Mouse (Mus musculus) gastrocnemius, postnatal 25 days (tissue): ENCODE data around the gene Casp9. TPM values are rescaled to one million over a fixed set of nuclear protein-coding genes. Genes with fewer than 3 reads are reported as not detected.
A peak's percentile ranks its signal among the peaks of the same experiment; 100 is the strongest.

Source experiments
- DNase-seq: peaks from one replicate; pipeline ENCODE4 v3.0.0; 2022
- total RNA-seq, 2 experiments: library from RNA; stranded (reverse); gene quantifications; 1 replicate in 1 of 2; 2 replicates in 1 of 2; pipeline ENCODE4 v1.2.3; 2021

Casp9 gene
- total RNA-seq, 2 experiments from 2014 or later, result 2.0 TPM

DNA sequence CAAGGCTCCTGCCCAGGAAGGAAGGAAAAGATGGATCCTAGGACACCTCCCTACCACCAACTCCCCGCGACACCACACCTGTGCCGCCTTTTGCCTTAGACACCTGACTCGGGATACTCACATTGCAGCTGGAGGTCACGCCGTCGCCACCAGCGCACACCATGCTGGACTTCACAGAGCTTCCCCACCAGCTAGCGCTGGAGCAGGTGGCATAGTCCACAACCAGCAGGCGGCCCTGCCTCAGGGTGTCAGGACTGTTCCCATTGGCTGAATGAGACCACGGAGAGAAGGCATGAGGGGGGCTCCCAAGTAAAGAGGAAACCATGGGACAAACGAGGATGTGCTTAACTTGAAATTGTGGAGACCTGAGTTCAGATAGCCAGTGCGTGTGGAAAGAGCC, 25.4 kb downstream of the Casp9 start:
- no peak for DNase-seq

DNA sequence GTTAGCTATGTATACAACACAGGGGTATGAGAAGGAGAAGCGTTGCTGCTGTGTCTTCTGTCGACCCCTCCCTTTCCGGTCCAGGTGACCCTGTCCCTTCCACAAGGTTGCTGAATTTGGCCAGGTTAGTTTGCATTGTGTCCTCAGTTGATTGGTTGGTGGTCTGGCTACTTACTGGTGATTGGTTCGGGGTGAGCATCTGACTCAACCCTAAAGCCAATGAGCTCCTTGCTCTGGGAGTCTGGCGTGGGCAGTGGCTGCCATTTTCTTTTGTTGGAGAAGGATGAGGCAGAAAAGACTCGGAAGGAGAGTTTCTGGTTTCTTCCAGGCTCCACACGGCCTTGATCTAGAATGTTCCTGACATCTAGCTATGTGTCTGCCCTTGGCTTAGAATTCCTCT, 25.9 kb downstream of the Casp9 start:
- DNase-seq, result no peak

GRCm38 (mm10) chr4:141821178-141821577, 27.8 kb downstream of the Casp9 start:
- no peak for DNase-seq

DNA sequence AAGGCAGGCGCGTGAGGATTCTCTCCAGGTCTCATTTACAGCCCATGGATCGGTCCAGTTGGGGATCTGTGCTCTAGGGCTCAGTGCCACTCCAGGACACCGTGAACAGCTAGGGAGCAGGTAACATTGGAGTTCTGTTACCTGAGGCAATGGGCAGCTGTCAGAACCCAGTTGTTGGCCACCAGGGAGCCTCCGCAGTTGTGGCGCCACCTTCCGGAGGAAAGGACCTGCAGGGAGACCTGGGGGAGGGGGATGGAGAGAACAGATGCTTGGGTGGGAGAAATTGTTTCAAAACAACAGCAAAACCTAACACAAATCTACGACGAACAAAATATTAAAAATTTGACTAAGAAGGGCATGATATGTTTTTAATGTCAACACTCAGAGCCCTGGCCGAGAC, 28.7 kb downstream of the Casp9 start:
- DNase-seq, result no peak

DNA sequence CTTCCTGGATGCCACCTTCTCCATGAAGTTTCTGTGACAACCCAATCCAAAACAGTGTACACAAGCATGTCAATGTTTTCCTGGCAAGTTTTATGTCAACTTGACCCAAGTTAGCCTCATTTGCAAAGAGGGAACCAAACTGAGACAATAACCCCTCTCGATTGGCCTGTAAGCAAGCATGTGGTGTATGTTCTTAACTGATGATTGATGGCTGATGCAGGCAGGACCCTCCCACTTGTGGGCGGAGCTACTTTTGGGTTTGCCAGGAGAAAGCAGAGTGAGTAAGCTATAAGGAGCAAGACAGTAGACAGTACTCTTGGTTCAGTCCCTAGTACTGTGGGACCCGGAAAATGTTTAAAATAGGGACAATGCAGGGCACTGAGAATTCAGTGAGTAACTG, 29.6 kb downstream of the Casp9 start:
- no peak for DNase-seq

DNA sequence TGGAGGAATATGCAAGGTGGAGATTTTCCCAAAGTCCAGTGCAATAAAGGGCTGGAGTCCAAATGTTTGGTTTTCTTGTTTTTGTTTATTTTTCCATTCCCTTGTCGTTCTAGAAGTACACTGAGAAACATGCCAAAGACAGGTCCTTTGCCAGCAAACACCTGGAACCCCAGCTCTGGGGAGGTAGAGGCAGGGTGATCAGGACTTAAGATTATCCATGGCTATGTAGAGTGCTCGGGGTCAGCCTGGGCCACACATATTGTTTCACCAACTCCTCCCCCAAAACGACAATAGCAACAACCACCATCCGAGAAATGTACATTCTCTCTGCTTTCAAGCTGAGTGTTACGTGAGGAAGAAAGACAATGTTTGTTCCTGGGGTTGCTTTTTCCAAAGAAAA, 32.6 kb downstream of the Casp9 start, which contains the start of gene Cela2a:
Gene Cela2a, minus strand, starts transcription at position 101 of the 400 bp plus-strand sequence.
- DNase-seq, result no peak

GRCm38 (mm10) chr4:141827401-141827800, 34.0 kb downstream of the Casp9 start:
- no peak for DNase-seq

- DNase-seq, result no peak
Measured at GRCm38 (mm10) chr4:141828177-141828576, 34.8 kb downstream of the Casp9 start.

GRCm38 (mm10) chr4:141830381-141830780, 37.0 kb downstream of the Casp9 start:
- DNase-seq, result no peak

DNA sequence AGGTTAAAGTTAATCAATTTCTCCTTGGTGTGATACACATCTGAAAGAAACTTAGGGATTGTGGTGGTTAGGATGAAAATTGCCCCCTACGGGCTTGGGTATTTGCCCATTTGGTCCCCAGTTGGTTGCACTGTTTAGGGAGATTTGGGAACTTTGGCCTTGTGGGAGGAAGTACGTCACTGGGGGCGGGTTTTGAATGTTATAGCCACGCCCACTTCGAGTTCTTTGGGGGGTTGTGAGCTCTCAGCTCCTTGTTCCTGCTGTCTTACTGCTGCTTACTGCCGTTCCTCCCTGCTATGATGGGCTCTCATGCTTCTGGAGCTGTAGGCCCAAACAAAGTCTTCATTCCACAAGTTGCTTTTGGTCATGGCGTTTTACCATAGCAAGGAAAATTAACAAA, 37.9 kb downstream of the Casp9 start:
- no peak for DNase-seq

DNA sequence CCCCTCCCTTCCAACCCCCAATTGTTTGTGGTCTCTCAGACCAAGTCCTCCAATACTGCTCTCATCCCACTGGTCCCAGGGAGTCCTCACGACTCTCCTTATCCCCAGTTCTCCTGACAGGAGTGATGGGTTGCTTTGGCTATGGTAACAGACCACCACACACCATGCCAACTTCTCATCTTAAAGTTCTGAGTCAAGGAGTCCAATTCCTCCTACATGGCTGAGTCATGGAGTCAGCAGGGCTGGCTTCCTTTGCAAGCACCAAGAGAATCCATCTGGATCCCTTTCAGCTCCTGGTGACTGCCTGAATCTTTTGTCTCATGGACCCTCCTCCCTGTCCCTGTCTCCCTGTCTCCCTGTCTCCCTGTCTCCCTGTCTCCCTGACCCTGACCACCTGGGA, 40.5 kb downstream of the Casp9 start:
- DNase-seq, result no peak

GRCm38 (mm10) chr4:141834536-141835095, 41.2 kb downstream of the Casp9 start:
- no peak for DNase-seq

DNA sequence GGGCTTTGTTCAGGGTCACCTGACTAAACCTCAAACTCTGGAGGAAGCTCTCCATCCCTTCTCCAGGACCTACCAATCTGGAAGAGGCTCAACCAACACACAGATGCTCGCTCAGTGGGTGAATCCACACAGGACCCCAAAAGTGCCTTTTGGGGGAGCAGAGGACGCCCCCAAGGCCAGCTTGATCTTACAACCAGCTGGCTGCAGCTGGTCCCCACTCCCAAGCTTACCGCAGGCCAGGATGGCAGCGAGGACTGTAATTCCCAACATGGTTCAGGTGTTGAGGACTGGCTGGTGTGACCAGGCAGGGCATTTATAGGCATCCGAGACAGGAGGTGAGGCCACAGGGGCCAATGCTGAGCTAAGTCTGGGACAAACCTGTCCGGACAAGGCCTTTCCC, 52.6 kb downstream of the Casp9 start, which contains the start of gene Ctrc:
Gene Ctrc, minus strand, starts transcription at position 361 of the 400 bp plus-strand sequence.
- no peak for DNase-seq

DNA sequence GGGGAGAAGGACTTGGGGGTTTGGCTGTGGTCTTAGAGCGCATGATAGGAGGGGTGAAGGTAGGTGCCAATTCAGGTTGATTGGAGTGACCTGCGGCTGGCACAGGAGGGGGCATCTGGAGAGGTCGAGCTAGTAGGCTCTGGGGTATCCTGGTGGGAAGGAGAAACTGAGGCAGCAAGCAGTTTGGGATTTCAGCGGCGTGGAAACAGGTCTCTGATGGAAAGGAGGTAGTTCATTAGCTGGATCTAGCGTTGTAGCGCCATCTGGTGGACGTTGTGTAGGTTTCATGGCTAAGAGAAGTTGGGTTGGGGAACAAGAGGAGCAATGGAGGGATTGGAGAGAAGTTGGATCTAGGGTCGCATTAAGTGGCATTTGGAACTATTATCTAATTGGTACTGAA, 60.0 kb downstream of the Casp9 start:
- DNase-seq, result no peak

DNA sequence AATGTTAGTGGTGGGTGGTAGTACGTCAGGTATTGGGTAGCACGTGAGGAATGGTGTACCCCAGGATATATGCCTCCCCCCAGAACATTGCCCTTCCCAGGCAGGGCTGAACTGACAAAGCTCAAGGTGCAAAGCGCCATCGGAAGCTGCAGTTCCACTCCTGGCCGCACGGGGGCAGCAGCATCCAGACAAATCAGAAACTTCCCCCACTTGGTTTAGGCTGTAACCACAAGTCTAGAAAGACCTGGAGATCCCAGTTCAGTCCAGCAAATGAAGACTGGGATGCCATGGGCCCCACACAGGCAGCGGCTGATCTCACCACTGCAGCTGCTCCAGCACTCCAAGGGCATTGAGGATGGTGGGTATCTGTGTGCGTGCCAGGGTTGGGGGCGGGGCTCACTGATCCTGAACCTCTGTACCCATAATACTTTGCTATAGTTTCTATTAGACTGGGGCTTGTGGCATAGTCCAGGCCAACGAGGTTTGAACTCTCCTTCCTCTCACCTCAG, 64.1 kb downstream of the Casp9 start:
- peak; percentile 66 for DNase-seq

- DNase-seq, result peak; percentile 53
Measured at GRCm38 (mm10) chr4:141858501-141858900, 65.1 kb downstream of the Casp9 start.

GRCm38 (mm10) chr4:141859351-141859750, 65.9 kb downstream of the Casp9 start:
- no peak for DNase-seq

DNA sequence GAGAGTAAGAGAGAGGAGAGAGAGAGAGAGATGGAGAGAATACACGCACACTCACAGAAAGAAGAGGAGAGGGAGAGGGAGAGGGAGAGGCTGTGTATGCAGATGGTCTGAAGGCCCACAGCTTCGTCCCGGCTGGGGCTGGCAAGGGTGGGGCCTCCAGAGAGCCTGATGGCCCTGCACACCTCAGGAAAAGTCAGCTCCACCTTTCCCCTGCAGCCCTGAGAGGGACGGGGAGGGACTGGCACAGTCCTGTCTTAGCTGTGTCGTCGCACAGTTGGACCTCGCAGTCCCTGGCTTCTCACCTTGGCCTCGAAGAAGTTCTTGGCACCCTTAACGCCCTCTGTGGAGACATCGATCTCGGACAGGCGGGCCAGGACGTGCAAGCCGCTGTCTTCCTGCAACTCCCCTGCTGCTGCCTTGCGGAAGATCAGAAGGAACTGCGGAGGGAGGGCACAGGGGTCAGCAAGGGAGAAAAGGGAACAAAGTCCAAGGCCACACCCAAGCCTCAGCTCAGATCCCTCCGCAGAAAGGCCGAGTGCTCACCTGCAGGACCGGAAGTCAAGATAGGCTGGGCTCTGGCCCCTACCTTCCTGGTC, 66.9 kb downstream of the Casp9 start:
- DNase-seq, result no peak

DNA sequence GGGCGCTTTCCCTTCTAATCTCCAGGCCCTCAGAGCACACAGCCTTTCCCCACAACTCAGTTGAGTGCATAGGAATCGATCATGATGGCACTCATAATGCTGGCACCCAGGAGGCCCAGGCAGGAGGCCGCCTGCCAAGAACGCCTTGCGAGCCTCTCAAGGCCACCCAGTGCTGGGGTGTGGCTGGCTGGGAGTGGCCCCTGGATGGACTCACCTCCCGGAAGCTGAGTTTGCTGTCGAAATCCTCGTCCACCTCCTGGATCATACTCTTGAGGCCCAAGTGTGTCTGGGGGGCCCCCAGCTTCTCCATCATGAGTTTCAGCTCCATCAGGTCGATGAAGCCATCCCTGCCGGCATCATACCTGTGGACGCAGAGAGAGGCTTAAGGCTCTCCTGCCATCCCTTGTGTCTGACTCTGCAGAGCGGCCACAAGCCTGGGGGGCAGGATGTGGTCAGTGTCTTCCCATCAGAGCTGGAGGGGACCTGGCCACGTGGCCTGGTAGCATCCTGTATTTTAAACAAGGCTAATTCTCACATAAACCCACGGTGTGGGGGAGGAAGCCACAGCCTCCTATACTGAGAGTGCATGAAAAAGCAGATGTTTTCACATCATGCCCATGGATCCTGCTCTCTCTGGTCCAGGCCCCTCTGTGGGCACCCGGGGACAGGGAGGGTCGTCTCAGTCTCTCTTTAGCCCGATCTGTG, 68.3 kb downstream of the Casp9 start:
- DNase-seq, result no peak

DNA sequence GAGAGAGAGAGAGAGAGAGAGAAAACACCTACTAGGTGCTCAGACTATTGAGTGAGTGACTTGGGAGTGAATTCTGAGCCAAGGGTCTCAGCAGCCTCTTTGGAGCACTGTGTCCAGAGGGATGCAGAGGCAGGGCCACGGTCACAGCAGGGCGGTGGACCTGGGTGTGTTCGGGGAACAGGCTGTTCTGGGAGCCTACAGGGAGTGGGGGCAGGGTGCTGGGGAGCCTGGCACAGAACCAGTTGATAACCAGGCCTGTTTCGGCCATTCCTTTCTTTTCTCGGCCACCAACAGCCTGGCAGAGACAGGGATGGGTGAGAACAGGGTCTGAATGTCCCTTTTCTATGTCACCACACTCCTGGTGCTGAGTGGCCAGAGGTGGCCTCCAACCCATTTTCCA, 69.5 kb downstream of the Casp9 start:
- no peak for DNase-seq

DNA sequence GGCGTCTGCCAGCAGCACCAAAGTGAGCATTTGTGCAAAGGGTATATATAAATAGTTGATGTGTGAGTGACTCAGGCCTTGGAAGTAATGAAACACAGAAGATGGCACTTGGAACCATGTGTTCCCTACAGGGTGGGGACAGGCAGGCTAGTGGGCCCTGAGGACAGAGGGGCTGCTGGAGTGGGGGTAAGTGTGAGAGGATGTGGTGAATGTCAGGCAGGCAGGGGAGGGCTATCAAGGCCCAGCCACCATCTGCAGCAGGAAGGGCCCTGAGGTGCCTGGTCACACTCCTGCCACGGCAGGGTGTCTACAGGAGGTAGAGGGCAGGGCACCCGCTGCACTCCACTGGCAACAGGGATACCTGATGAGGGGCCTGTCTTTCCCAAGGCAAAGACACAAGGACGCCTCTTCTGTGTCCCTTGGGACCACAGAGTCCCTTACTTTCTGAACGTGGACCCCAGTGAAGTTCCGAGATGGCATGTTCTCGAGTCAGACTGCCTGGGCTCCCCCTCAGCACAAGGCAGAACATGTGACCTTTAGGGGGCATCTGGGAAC, 70.4 kb downstream of the Casp9 start:
- DNase-seq, result no peak

- no peak for DNase-seq
Measured at GRCm38 (mm10) chr4:141864506-141864905, 71.1 kb downstream of the Casp9 start.

GRCm38 (mm10) chr4:141865006-141865405, 71.6 kb downstream of the Casp9 start:
- DNase-seq, result no peak
